Mouse (Mus musculus) heart, embryonic 15.5 days (tissue): ENCODE results near the gene Lgals7. TPM values are rescaled to one million over a fixed set of nuclear protein-coding genes. Genes with fewer than 3 reads are reported as not detected.
"Not testable (repeated sequence)": the region's sequence is repeated elsewhere in the genome, so short reads cannot be mapped to it uniquely, and the experiment has no call there.

Source experiments
- ATAC-seq: fragments of 200-750 bp; cut with Nextera tagmentation; replicated peaks from 2 replicates; pipeline ENCODE4 v1.8.0; 2017; ENCODE audit warnings: low read depth, moderate TSS enrichment; ENCODE audit not compliant: insufficient number of reproducible peaks, insufficient read depth, low FRiP score
- H3K27ac ChIP-seq: fragments of 300-500 bp; sonication (generic); 2 replicates; pipeline ENCODE4 v1.5.1; 2015; ENCODE audit warnings: mild to moderate bottlenecking, inconsistent platforms
- H3K27me3 ChIP-seq: fragments of 300-500 bp; sonication (generic); 2 replicates; pipeline ENCODE4 v1.6.1; 2015; ENCODE audit warnings: inconsistent platforms
- H3K36me3 ChIP-seq: fragments of 300-500 bp; sonication (generic); 2 replicates; pipeline ENCODE4 v1.6.1; 2015; ENCODE audit warnings: mild to moderate bottlenecking, inconsistent platforms
- H3K4me1 ChIP-seq: fragments of 300-500 bp; sonication (generic); replicated peaks from 2 replicates; pipeline ENCODE4 v1.6.1; 2015; ENCODE audit warnings: inconsistent platforms
- H3K4me2 ChIP-seq: fragments of 300-500 bp; sonication (generic); 2 replicates; pipeline ENCODE4 v1.6.1; 2015; ENCODE audit warnings: inconsistent platforms, mild to moderate bottlenecking, moderate library complexity
- H3K4me3 ChIP-seq: fragments of 300-500 bp; sonication (generic); 2 replicates; pipeline ENCODE4 v1.5.1; 2015; ENCODE audit warnings: mild to moderate bottlenecking, inconsistent platforms
- H3K9ac ChIP-seq: fragments of 300-500 bp; sonication (generic); 2 replicates; pipeline ENCODE4 v1.6.1; 2015; ENCODE audit warnings: mild to moderate bottlenecking, inconsistent platforms
- H3K9me3 ChIP-seq: fragments of 300-500 bp; sonication (generic); replicated peaks from 2 replicates; pipeline ENCODE4 v1.6.1; 2016; ENCODE audit warnings: inconsistent platforms
- WGBS: fragments of 180-500 bp; shearing (Covaris S2); methylation state at CpG from one replicate; pipeline ENCODE4 v1.1.7; 2015; ENCODE audit warnings: mixed read lengths; 5-methylcytosine and 5-hydroxymethylcytosine counted together
- polyA plus RNA-seq: library from polyadenylated mRNA; unstranded; fragments of >200 nt; fragmentation: Nextera tagmentation; extraction: Ambion mirVana; gene quantifications from 2 replicates; pipeline ENCODE4 v1.2.1, GENCODE M21; 2015

Lgals7 gene
- polyA plus RNA-seq, 1 experiment from 2014 or later, result 2.7 TPM

GRCm38 (mm10) chr7:28880554-28880953, 16.9 kb downstream of the Lgals7 start:
- no peak for ATAC-seq
- no peak overlapping the region for H3K4me3 ChIP-seq
- no peak overlapping the region for H3K27ac ChIP-seq
- H3K4me2 ChIP-seq, result no peak overlapping the region
- no peaks in the 10 kb centered on the region for H3K36me3 ChIP-seq
- H3K9me3 ChIP-seq, result no peaks in the 10 kb centered on the region
- H3K4me1 ChIP-seq, result no peaks in the 10 kb centered on the region
- WGBS, result 65% methylated on average over 10 of the region's 10 CpGs
- no peak overlapping the region for H3K9ac ChIP-seq
- no peaks in the 10 kb centered on the region for H3K27me3 ChIP-seq

- no peak within 1 kb of the TSS for H3K9ac ChIP-seq
- peaks cover 4% of the 10 kb centered on the region; the same call in 1 of the 2 replicates for H3K27me3 ChIP-seq
- no peaks in the 10 kb centered on the region for H3K4me1 ChIP-seq
- WGBS, result 42% methylated on average over 13 of the region's 13 CpGs
- no peak within 1 kb of the TSS for H3K4me2 ChIP-seq
- ATAC-seq, result no peak; the same call in 1 of the 2 replicates
- no peaks in the 10 kb centered on the region for H3K36me3 ChIP-seq
- H3K9me3 ChIP-seq, result no peaks in the 10 kb centered on the region
- no peak within 1 kb of the TSS for H3K27ac ChIP-seq
- H3K4me3 ChIP-seq, result no peak within 1 kb of the TSS
Observed at GRCm38 (mm10) chr7:28881199-28881598, 17.5 kb downstream of the Lgals7 start, which contains the start of gene Capn12. Capn12 (plus strand) TSS chr7:28881422.

DNA sequence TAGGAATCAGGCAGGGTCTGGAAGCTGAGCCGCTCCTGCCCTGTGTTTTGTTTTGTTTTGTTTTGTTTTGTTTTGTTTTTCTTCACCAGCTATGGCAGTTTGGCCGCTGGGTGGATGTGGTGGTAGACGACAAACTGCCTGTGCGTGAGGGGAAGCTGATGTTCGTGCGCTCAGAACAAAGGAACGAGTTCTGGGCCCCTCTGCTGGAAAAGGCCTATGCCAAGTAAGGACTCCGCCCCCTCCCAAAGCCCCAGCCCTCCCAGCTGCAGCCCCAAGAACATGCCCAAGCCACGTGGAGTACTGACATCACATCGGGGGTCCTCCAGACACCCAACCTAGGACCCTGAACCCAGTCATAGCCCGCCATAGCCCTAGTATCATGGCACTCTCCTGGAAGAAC, 19.4 kb downstream of the Lgals7 start:
- Histone ChIP-seq H3K36me3 (no peaks in the 10 kb centered on the region), H3K9me3 (no peaks in the 10 kb centered on the region), H3K4me1 (peaks cover under 1% of the 10 kb centered on the region; the same call in 1 of the 2 replicates), H3K9ac (no peak overlapping the region), H3K27ac (no peak overlapping the region), H3K27me3 (peaks cover 17% of the 10 kb centered on the region; the same call in 1 of the 2 replicates), H3K4me3 (no peak overlapping the region), H3K4me2 (no peak overlapping the region)
- WGBS, result 76% methylated on average over 11 of the region's 11 CpGs
- no peak for ATAC-seq

- not testable (repeated sequence) for H3K9me3 ChIP-seq, H3K9ac ChIP-seq, H3K4me1 ChIP-seq, H3K27ac ChIP-seq, H3K4me2 ChIP-seq, H3K36me3 ChIP-seq, H3K4me3 ChIP-seq, ATAC-seq
- peaks cover 24% of the 10 kb centered on the region; the same call in 1 of the 2 replicates for H3K27me3 ChIP-seq
- 88% methylated on average over 4 of the region's 4 CpGs for WGBS
Observed at GRCm38 (mm10) chr7:28883704-28884103, 20.1 kb downstream of the Lgals7 start.

DNA sequence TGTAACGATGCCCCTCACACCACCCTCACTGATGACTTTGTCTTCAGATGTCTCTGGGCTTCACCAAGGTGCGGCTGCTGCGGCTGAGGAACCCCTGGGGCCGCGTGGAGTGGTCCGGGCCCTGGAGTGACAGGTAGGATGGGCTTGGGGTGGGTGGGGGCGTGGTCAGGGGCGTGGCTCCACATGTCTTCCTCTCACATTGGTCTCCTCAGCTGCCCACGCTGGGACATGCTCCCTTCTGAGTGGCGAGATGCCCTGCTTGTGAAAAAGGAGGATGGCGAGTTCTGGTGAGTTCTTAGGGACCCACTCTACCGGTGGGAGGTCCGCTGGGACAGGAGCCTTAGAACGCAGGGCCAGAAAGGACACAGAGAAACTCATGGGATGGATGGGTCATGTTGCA, 22.8 kb downstream of the Lgals7 start:
- Histone ChIP-seq H3K4me1 (peaks cover 21% of the 10 kb centered on the region), H3K9ac (no peak overlapping the region), H3K36me3 (peaks cover 9% of the 10 kb centered on the region), H3K27me3 (peaks cover 36% of the 10 kb centered on the region; the same call in 1 of the 2 replicates), H3K9me3 (no peaks in the 10 kb centered on the region), H3K4me3 (no peak overlapping the region), H3K27ac (no peak overlapping the region), H3K4me2 (no peak overlapping the region)
- WGBS, result 28% methylated on average over 14 of the region's 14 CpGs
- ATAC-seq, result no peak

GRCm38 (mm10) chr7:28888701-28889161, 25.1 kb downstream of the Lgals7 start:
- no peaks in the 10 kb centered on the region for H3K9me3 ChIP-seq
- peak overlapping the region; percentile 63 for H3K4me2 ChIP-seq
- H3K36me3 ChIP-seq, result peaks cover 29% of the 10 kb centered on the region
- H3K4me3 ChIP-seq, result peak overlapping the region; percentile 38
- peaks cover 36% of the 10 kb centered on the region; the same call in 1 of the 2 replicates for H3K27me3 ChIP-seq
- 4% methylated on average over 27 of the region's 27 CpGs for WGBS
- H3K4me1 ChIP-seq, result peaks cover 23% of the 10 kb centered on the region
- no peak for ATAC-seq
- no peak overlapping the region for H3K27ac ChIP-seq
- H3K9ac ChIP-seq, result peak overlapping the region; percentile 23; the same call in 1 of the 2 replicates

GRCm38 (mm10) chr7:28892601-28893000, 28.9 kb downstream of the Lgals7 start:
- Histone ChIP-seq H3K4me1 (peaks cover 52% of the 10 kb centered on the region), H3K27me3 (peaks cover 23% of the 10 kb centered on the region; the same call in 1 of the 2 replicates), H3K9ac (no peak overlapping the region), H3K4me3 (no peak overlapping the region), H3K27ac (no peak overlapping the region), H3K9me3 (no peaks in the 10 kb centered on the region), H3K36me3 (peaks cover 67% of the 10 kb centered on the region), H3K4me2 (no peak overlapping the region)
- ATAC-seq, result no peak
- 94% methylated on average over 17 of the region's 17 CpGs for WGBS

GRCm38 (mm10) chr7:28893643-28894265, 30.1 kb downstream of the Lgals7 start:
- H3K27ac ChIP-seq, result peak overlapping the region; percentile 69
- ATAC-seq, result 0 out of 2 replicates have a peak, but pooled peaks have one; percentile 36
- 27% methylated on average over 7 of the region's 7 CpGs for WGBS
- peaks cover 79% of the 10 kb centered on the region for H3K36me3 ChIP-seq
- peaks cover 11% of the 10 kb centered on the region; the same call in 1 of the 2 replicates for H3K27me3 ChIP-seq
- H3K4me3 ChIP-seq, result no peak overlapping the region
- no peak overlapping the region for H3K4me2 ChIP-seq
- no peaks in the 10 kb centered on the region for H3K9me3 ChIP-seq
- H3K9ac ChIP-seq, result no peak overlapping the region
- peaks cover 44% of the 10 kb centered on the region for H3K4me1 ChIP-seq

- peak overlapping the region; percentile 32 for H3K9ac ChIP-seq
- WGBS, result 27% methylated on average over 5 of the region's 5 CpGs
- H3K27ac ChIP-seq, result peak overlapping the region; percentile 69
- H3K27me3 ChIP-seq, result peaks cover 3% of the 10 kb centered on the region; the same call in 1 of the 2 replicates
- H3K4me1 ChIP-seq, result peaks cover 33% of the 10 kb centered on the region
- no peak overlapping the region; the same call in 1 of the 2 replicates for H3K4me3 ChIP-seq
- no peaks in the 10 kb centered on the region for H3K9me3 ChIP-seq
- ATAC-seq, result peak; percentile 65
- H3K4me2 ChIP-seq, result 0 out of 2 replicates have a peak overlapping the region, but pooled peaks have one; percentile 21
- H3K36me3 ChIP-seq, result peaks cover 91% of the 10 kb centered on the region
Observed at GRCm38 (mm10) chr7:28894942-28895341, 31.3 kb downstream of the Lgals7 start.

GRCm38 (mm10) chr7:28897661-28898060, 34.0 kb downstream of the Lgals7 start:
- Histone ChIP-seq H3K4me2 (no peak overlapping the region), H3K4me1 (peaks cover 50% of the 10 kb centered on the region), H3K9me3 (no peaks in the 10 kb centered on the region), H3K27me3 (no peaks in the 10 kb centered on the region), H3K9ac (no peak overlapping the region), H3K36me3 (peaks cover 97% of the 10 kb centered on the region), H3K27ac (no peak overlapping the region), H3K4me3 (no peak overlapping the region)
- WGBS, result 95% methylated on average over 6 of the region's 6 CpGs
- no peak for ATAC-seq

- H3K9me3 ChIP-seq, result no peaks in the 10 kb centered on the region
- H3K36me3 ChIP-seq, result peaks cover 99% of the 10 kb centered on the region
- no peak overlapping the region for H3K9ac ChIP-seq
- peaks cover 53% of the 10 kb centered on the region for H3K4me1 ChIP-seq
- 74% methylated on average over 4 of the region's 4 CpGs for WGBS
- no peak overlapping the region for H3K4me2 ChIP-seq
- no peaks in the 10 kb centered on the region for H3K27me3 ChIP-seq
- H3K27ac ChIP-seq, result 0 out of 2 replicates have a peak overlapping the region, but pooled peaks have one; percentile 5
- no peak overlapping the region for H3K4me3 ChIP-seq
- no peak for ATAC-seq
Observed at GRCm38 (mm10) chr7:28899972-28900371, 36.3 kb downstream of the Lgals7 start.
